Mouse (Mus musculus) small intestine, adult 2 months (tissue): Measurements from ENCODE around the gene Gm21992. TPM values are rescaled to one million over a fixed set of nuclear protein-coding genes. Genes with fewer than 3 reads are reported as not detected.

ENCODE experiments used
- H3K27ac ChIP-seq: fragments of 200-500 bp; 2 replicates; pipeline ENCODE4 v1.5.1; 2012; ENCODE audit warnings: low read depth, low read length, control low read depth, inconsistent platforms; ENCODE audit not compliant: insufficient read depth
- H3K27me3 ChIP-seq: fragments of 200-500 bp; 2 replicates; pipeline ENCODE4 v1.6.1; 2012; ENCODE audit warnings: mild to moderate bottlenecking, moderate library complexity, low read length, inconsistent platforms; ENCODE audit not compliant: control insufficient read depth, insufficient read depth
- H3K36me3 ChIP-seq: fragments of 200-500 bp; 2 replicates; pipeline ENCODE4 v1.6.1; 2012; ENCODE audit warnings: mild to moderate bottlenecking, low read length, control low read depth, inconsistent platforms; ENCODE audit not compliant: control insufficient read depth, insufficient read depth
- H3K4me1 ChIP-seq: fragments of 200-500 bp; 2 replicates; pipeline ENCODE4 v1.6.1; 2012; ENCODE audit warnings: low read length, inconsistent platforms, mixed read lengths; ENCODE audit not compliant: control insufficient read depth, insufficient read depth, insufficient read length
- H3K4me3 ChIP-seq: fragments of 200-500 bp; 2 replicates; pipeline ENCODE4 v1.5.1; 2012; ENCODE audit warnings: low read depth, mild to moderate bottlenecking, control low read depth, inconsistent platforms, low read length, moderate library complexity
- CTCF ChIP-seq: fragments of 200-500 bp; IDR thresholded peaks from 2 replicates; pipeline ENCODE4 v1.5.1; 2012; ENCODE audit warnings: low read depth, mild to moderate bottlenecking, control low read depth, inconsistent platforms, low read length, moderate library complexity, mixed read lengths; ENCODE audit not compliant: insufficient replicate concordance, insufficient read length; ENCODE audit errors: extremely low read depth
- POLR2A ChIP-seq: fragments of 200-500 bp; IDR thresholded peaks from 2 replicates; pipeline ENCODE4 v1.6.1; 2012; ENCODE audit warnings: low read depth, mild to moderate bottlenecking, control low read depth, inconsistent platforms, low read length, moderate library complexity
- WGBS: fragments of 180-500 bp; shearing (Covaris S2); methylation state at CpG from one replicate; pipeline ENCODE4 v1.1.7; 2018; 5-methylcytosine and 5-hydroxymethylcytosine counted together
- polyA plus RNA-seq: library from polyadenylated mRNA; depleted of rRNA; stranded (reverse); fragments of >200 nt; gene quantifications from 2 replicates; pipeline ENCODE4 v1.2.3, GENCODE M21; 2012

The Gm21992 gene
- polyA plus RNA-seq, 1 experiment: 19.1 TPM

DNA sequence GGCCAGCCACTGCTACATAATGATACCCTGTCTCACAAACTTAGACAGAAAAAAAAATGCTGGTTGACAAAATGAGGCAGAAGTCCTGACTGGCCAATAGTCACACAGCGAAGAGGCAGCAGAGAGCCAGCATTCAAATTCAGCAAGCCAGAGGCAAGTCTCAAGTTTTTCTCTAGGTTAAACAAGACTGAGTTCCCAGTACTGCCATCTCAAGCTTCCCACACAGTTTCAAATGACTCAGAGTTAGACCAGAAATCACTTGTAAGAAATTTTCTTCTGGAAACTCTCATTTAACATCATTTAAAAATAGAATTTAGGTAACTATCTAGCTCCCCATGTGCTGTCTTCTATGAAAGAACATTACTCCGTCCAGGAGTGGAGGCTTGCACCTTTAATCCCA is 13.6 kb downstream of the Gm21992 start:
- 97% methylated on average over 2 of the region's 2 CpGs for WGBS
- H3K27me3 ChIP-seq: no peaks in the 10 kb centered on the region
- H3K27ac ChIP-seq: no peak overlapping the region
- H3K4me3 ChIP-seq: no peak overlapping the region
- peaks cover 40% of the 10 kb centered on the region for H3K36me3 ChIP-seq
- no peaks in the 10 kb centered on the region for H3K4me1 ChIP-seq
- TF ChIP-seq CTCF (no peak), POLR2A (no peak)

- Histone ChIP-seq H3K36me3 (peaks cover 33% of the 10 kb centered on the region), H3K27ac (no peak overlapping the region), H3K27me3 (no peaks in the 10 kb centered on the region), H3K4me3 (no peak overlapping the region), H3K4me1 (no peaks in the 10 kb centered on the region; the same call in 1 of the 2 replicates)
- WGBS: 41% methylated on average over 1 of the region's 1 CpGs
- TF ChIP-seq POLR2A: no peak
- TF ChIP-seq CTCF: no peak
These were observed 15.5 kb downstream of the Gm21992 start for GRCm38 (mm10) chr19:4795929-4796328.

DNA sequence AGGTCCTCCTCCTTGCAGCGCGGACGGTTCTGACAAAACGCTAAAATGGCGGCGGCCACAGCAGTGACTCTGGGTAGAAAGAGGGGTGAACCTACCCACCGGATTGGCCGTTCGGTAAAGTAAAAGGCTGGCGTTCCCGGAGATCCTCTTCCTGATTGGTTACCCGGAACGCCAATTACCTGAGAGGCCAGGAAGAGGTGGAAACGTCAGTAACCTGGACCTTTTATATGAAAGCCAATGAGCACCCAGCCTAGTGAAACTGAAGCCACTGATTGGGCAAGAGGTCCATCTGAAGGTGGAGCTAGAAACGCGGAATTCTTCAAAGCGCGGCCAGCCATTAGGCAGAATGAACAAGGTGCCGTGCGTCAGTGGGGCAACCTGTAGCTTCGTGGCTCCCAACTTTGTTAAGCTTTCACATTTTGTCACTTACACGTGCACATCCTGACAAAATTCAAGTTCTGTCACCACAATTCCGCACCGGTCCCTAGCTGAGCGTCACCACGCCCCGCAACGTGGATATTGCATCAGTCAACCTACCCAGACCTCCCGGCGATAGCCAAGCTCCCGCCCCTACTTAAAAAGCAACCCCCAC is 17.5 kb downstream of the Gm21992 start, which contains the start of gene Rbm4:
Gene Rbm4, minus strand, starts transcription at position 71 of the 592 bp plus-strand sequence.
- Histone ChIP-seq H3K27ac (peak within 1 kb of the TSS; percentile 59), H3K36me3 (peaks cover 32% of the 10 kb centered on the region), H3K27me3 (no peaks in the 10 kb centered on the region), H3K4me3 (peak within 1 kb of the TSS; percentile 75), H3K4me1 (no peaks in the 10 kb centered on the region; the same call in 1 of the 2 replicates)
- TF ChIP-seq CTCF (no peak), POLR2A (no peak)
- under 1% methylated on average over 31 of the region's 31 CpGs for WGBS

DNA sequence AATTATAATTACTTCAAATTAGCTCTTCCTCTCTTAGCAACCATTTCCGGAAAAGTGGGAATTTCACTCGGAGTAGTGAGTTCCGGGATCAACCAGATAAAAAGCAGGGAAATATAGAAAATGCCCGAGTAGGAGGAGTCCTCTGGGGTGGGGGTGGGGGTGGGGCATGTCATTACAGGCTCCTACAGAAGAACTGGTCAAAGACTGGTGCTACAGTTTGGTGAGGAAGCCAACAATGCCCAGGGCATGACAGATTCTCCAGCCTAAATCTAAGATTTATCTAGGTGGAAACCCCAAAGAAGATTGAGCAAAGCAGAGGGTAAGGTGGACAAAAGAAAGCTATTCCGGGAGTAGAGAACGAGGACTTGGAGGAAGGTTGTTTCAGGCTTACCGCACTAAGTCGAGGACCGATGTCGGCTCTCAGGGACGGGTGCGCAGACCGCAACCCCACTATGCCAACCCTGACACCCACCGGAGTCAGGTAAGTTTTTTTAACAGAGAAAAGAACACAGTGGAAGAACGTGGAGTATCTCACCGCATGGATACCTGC is 18.1 kb downstream of the Gm21992 start:
- TF ChIP-seq POLR2A: no peak; the same call in 1 of the 2 replicates
- no peak for TF ChIP-seq CTCF
- Histone ChIP-seq H3K36me3 (peaks cover 32% of the 10 kb centered on the region), H3K27ac (peak overlapping the region; percentile 59), H3K27me3 (no peaks in the 10 kb centered on the region), H3K4me3 (peak overlapping the region; percentile 66), H3K4me1 (no peaks in the 10 kb centered on the region; the same call in 1 of the 2 replicates)
- under 1% methylated on average over 16 of the region's 16 CpGs for WGBS

DNA sequence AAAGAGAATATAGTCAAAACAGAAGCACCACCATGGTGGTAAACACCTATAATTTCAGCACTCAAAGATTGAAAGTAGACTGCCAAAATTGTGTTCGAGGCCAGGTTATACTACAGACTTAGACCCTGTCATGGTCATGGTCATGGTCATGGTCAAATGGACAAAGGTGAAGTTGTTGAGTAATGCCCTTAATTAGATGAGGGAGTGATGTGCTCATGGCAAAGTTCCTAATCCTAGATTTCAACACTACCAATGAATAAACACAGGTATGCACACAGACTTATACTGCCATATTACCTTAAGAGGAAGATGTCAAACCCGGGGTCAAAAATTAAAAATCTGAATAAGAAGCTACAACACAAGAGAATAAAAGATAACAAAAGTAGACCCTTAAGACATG is 25.1 kb downstream of the Gm21992 start:
- Histone ChIP-seq H3K36me3 (peaks cover 73% of the 10 kb centered on the region), H3K4me1 (no peaks in the 10 kb centered on the region), H3K4me3 (no peak overlapping the region), H3K27me3 (no peaks in the 10 kb centered on the region), H3K27ac (no peak overlapping the region)
- TF ChIP-seq POLR2A (no peak), CTCF (no peak)
- WGBS: 79% methylated on average over 2 of the region's 2 CpGs

GRCm38 (mm10) chr19:4785206-4785605 is 26.2 kb downstream of the Gm21992 start:
- TF ChIP-seq CTCF (no peak), POLR2A (no peak)
- H3K27me3 ChIP-seq: no peaks in the 10 kb centered on the region
- H3K27ac ChIP-seq: no peak overlapping the region
- H3K36me3 ChIP-seq: peaks cover 71% of the 10 kb centered on the region
- no peaks in the 10 kb centered on the region for H3K4me1 ChIP-seq
- H3K4me3 ChIP-seq: no peak overlapping the region
- WGBS: 75% methylated on average over 7 of the region's 7 CpGs

DNA sequence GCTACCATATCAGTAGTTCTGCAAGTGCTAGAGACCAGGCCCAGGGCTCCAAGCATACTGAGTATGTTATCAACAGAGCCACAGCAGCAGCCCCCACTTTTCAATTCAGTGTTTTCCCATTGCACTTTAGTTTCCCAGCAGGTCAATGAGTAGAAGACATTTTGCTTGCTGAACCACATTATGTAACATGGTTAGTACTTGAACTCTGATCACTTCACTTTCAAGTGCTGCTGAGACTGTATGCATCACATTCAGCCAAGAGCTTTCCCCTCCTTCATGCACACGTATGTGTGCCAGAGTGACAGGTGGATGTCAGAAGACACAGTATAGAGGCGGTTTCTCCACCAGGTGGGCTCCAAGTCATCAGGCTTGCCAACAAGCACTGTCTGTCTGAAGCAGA is 28.5 kb downstream of the Gm21992 start:
- no peak for TF ChIP-seq POLR2A
- no peak for TF ChIP-seq CTCF
- Histone ChIP-seq H3K27ac (no peak overlapping the region), H3K27me3 (no peaks in the 10 kb centered on the region), H3K4me3 (no peak overlapping the region), H3K4me1 (no peaks in the 10 kb centered on the region), H3K36me3 (peaks cover 68% of the 10 kb centered on the region)
- WGBS: 83% methylated on average over 2 of the region's 2 CpGs

GRCm38 (mm10) chr19:4772785-4773184 is 38.6 kb downstream of the Gm21992 start:
- TF ChIP-seq CTCF (no peak), POLR2A (no peak)
- WGBS: 53% methylated on average over 3 of the region's 3 CpGs
- H3K27ac ChIP-seq: no peak overlapping the region
- no peak overlapping the region for H3K4me3 ChIP-seq
- H3K4me1 ChIP-seq: no peaks in the 10 kb centered on the region
- no peaks in the 10 kb centered on the region for H3K27me3 ChIP-seq
- H3K36me3 ChIP-seq: peaks cover 43% of the 10 kb centered on the region
